Mouse (Mus musculus) mesoderm, embryonic 11.5 days (tissue): ENCODE results near the gene Gm20379.

Experiments
- DNase-seq: peaks from one replicate; pipeline ENCODE4 v3.0.0-alpha.2; 2012; ENCODE audit warnings: low read depth, low spot score

The Gm20379 gene

GRCm38 (mm10) chr13:92305680-92306079 is at the start of gene Gm20379:
Gene Gm20379, plus strand, starts transcription at chr13:92305980.
- DNase-seq, result no peak

GRCm38 (mm10) chr13:92261329-92261728 is 44.5 kb upstream of the Gm20379 start:
- DNase-seq, result no peak

- DNase-seq, result no peak
These were observed 42.2 kb upstream of the Gm20379 start for GRCm38 (mm10) chr13:92263566-92263965.

- DNase-seq, result no peak
These were observed 38.7 kb upstream of the Gm20379 start for GRCm38 (mm10) chr13:92267076-92267475.

- DNase-seq, result no peak
These were observed 31.2 kb upstream of the Gm20379 start for GRCm38 (mm10) chr13:92274274-92275198.

- no peak for DNase-seq
These were observed 30.5 kb upstream of the Gm20379 start for GRCm38 (mm10) chr13:92275292-92275691.

- no peak for DNase-seq
These were observed 28.8 kb upstream of the Gm20379 start for GRCm38 (mm10) chr13:92277027-92277426.

- peak; percentile 24 for DNase-seq
These were observed 14.2 kb upstream of the Gm20379 start for GRCm38 (mm10) chr13:92291605-92292004.

GRCm38 (mm10) chr13:92293883-92294282 is 11.9 kb upstream of the Gm20379 start:
- DNase-seq, result no peak

- DNase-seq, result no peak
These were observed 9.3 kb upstream of the Gm20379 start for GRCm38 (mm10) chr13:92296490-92296889.

- no peak for DNase-seq
These were observed 8.8 kb upstream of the Gm20379 start for GRCm38 (mm10) chr13:92297021-92297420.

GRCm38 (mm10) chr13:92299522-92299921 is 6.3 kb upstream of the Gm20379 start:
- DNase-seq, result no peak

- DNase-seq, result no peak
These were observed 4.0 kb upstream of the Gm20379 start for GRCm38 (mm10) chr13:92301754-92302153.

- no peak for DNase-seq
These were observed 3.3 kb upstream of the Gm20379 start for GRCm38 (mm10) chr13:92302466-92302865.

- no peak for DNase-seq
These were observed 2.5 kb upstream of the Gm20379 start for GRCm38 (mm10) chr13:92303062-92303948.

GRCm38 (mm10) chr13:92304291-92304690 is 1.5 kb upstream of the Gm20379 start:
- DNase-seq, result no peak

- DNase-seq, result no peak
These were observed 8.8 kb downstream of the Gm20379 start for GRCm38 (mm10) chr13:92314613-92315012.

GRCm38 (mm10) chr13:92320770-92321169 is 15.0 kb downstream of the Gm20379 start:
- no peak for DNase-seq

- DNase-seq, result no peak
These were observed 20.2 kb downstream of the Gm20379 start for GRCm38 (mm10) chr13:92326030-92326429.

- no peak for DNase-seq
These were observed 22.2 kb downstream of the Gm20379 start for GRCm38 (mm10) chr13:92328000-92328399.

GRCm38 (mm10) chr13:92330621-92331020 is 24.8 kb downstream of the Gm20379 start:
- DNase-seq, result no peak
